In the genomic region with DNA sequence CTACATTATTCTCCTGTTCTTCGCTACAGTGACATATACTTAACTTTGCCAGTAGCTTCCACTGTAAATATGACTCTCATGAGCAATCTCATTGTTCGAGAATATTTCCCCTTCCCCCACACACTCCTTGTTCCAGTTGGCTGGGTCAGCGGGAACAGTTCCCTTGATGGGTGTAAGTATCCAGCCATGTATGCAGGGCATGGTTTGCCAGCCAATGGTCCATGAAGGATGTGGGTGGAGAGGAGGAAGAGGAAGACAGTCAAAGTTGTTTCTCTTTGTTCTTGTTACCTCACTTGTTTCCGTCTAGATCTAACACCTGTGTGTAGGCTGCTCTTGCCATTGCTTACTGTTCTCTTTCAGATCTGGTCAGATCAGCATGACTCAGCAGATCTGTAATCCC, we compare ENCODE assay signal across 21 mouse cellular contexts.
A peak's percentile ranks its signal among the peaks of the same experiment; 100 is the strongest.
DNase-seq lines count a peak whose midpoint lies in the region; ATAC-seq and TF ChIP-seq lines count a peak whose summit lies in the region.
"Had no signal": no experiment of that assay in that cellular context is flagged by ENCODE, and none has a peak within 500 bp of the region (broad histone marks: within the 10 kb centered on the region; RNA-seq: fewer than 3 reads in every experiment).

No protein-coding gene starts in this region.

- H3K4me3 ChIP-seq in forebrain, embryonic 11.5 days (ENCODE audit: low read depth, low read length): no peak overlapping the region
- no peak overlapping the region for H3K4me3 ChIP-seq in forebrain, embryonic 10.5 days
- no peak overlapping the region for H3K4me3 ChIP-seq in lung, embryonic 16.5 days (ENCODE audit: low read length)
- no peak overlapping the region for H3K4me3 ChIP-seq in lung, postnatal 0 days (ENCODE audit: low read depth, low read length)
- H3K4me3 ChIP-seq in heart, adult 2 months: no peak overlapping the region
- H3K4me3 ChIP-seq: embryonic facial prominence, embryonic 12.5 days; gastrocnemius, adult 2 months; heart, embryonic 15.5 days; limb, embryonic 12.5 days; liver, embryonic 13.5 days; lung, embryonic 15.5 days had no signal

- H3K36me3 ChIP-seq in forebrain, embryonic 11.5 days (ENCODE audit: control insufficient read depth, insufficient read depth, low read length): no peaks in the 10 kb centered on the region
- no peaks in the 10 kb centered on the region for H3K36me3 ChIP-seq in forebrain, embryonic 10.5 days (replicated peaks)
- H3K36me3 ChIP-seq in lung, embryonic 16.5 days (ENCODE audit: control insufficient read depth, insufficient read depth, low read length): no peaks in the 10 kb centered on the region
- H3K36me3 ChIP-seq in lung, postnatal 0 days (ENCODE audit: insufficient read depth, low read length): no peaks in the 10 kb centered on the region
- no peaks in the 10 kb centered on the region for H3K36me3 ChIP-seq in heart, adult 2 months (ENCODE audit: control insufficient read depth, insufficient read depth, low read length)
- H3K36me3 ChIP-seq: embryonic facial prominence, embryonic 12.5 days; heart, embryonic 15.5 days; limb, embryonic 12.5 days; liver, embryonic 13.5 days; lung, embryonic 15.5 days had no signal

- WGBS in forebrain, embryonic 11.5 days: 83% methylated on average over 4 of the region's 4 CpGs
- WGBS in forebrain, embryonic 10.5 days: 81% methylated on average over 4 of the region's 4 CpGs
- 77% methylated on average over 4 of the region's 4 CpGs for WGBS in lung, embryonic 16.5 days
- 68% methylated on average over 4 of the region's 4 CpGs for WGBS in lung, postnatal 0 days
- WGBS in heart, adult 2 months: 79% methylated on average over 4 of the region's 4 CpGs

- H3K27ac ChIP-seq in forebrain, embryonic 11.5 days (ENCODE audit: low read depth, low read length): no peak overlapping the region
- no peak overlapping the region for H3K27ac ChIP-seq in forebrain, embryonic 10.5 days
- H3K27ac ChIP-seq in lung, embryonic 16.5 days (ENCODE audit: low read length): no peak overlapping the region
- H3K27ac ChIP-seq in lung, postnatal 0 days (ENCODE audit: low read length): no peak overlapping the region
- no peak overlapping the region for H3K27ac ChIP-seq in heart, adult 2 months
- H3K27ac ChIP-seq: embryonic facial prominence, embryonic 12.5 days; gastrocnemius, adult 2 months; heart, embryonic 15.5 days; limb, embryonic 12.5 days; liver, embryonic 13.5 days; lung, embryonic 15.5 days had no signal

- H3K79me2 ChIP-seq in heart, adult 2 months (replicated peaks; ENCODE audit: control insufficient read depth, insufficient read depth, low read length): no peaks in the 10 kb centered on the region

- intact Hi-C loops in heart, adult 2 months (cut with DNase I): no loop called here

- H3K4me1 ChIP-seq in forebrain, embryonic 11.5 days (replicated peaks; ENCODE audit: control insufficient read depth, insufficient read depth, low read length): no peaks in the 10 kb centered on the region; the same call in 1 of the 2 replicates
- peaks cover 23% of the 10 kb centered on the region for H3K4me1 ChIP-seq in forebrain, embryonic 10.5 days
- H3K4me1 ChIP-seq in lung, embryonic 16.5 days (replicated peaks; ENCODE audit: control insufficient read depth, insufficient read depth, low read length): no peaks in the 10 kb centered on the region
- no peaks in the 10 kb centered on the region for H3K4me1 ChIP-seq in lung, postnatal 0 days (ENCODE audit: insufficient read depth, low read depth, low read length)
- H3K4me1 ChIP-seq in heart, adult 2 months (ENCODE audit: control insufficient read depth, insufficient read depth, low read length): no peaks in the 10 kb centered on the region
- H3K4me1 ChIP-seq: heart, embryonic 15.5 days; limb, embryonic 12.5 days; liver, embryonic 13.5 days; lung, embryonic 15.5 days had no signal

- H3K4me2 ChIP-seq in forebrain, embryonic 11.5 days (ENCODE audit: low read depth, low read length, severe bottlenecking): no peak overlapping the region
- no peak overlapping the region for H3K4me2 ChIP-seq in lung, embryonic 16.5 days (ENCODE audit: low read depth, low read length)
- H3K4me2 ChIP-seq in lung, postnatal 0 days (replicated peaks; ENCODE audit: low read depth, low read length): no peak overlapping the region
- H3K4me2 ChIP-seq: embryonic facial prominence, embryonic 12.5 days; heart, embryonic 15.5 days; limb, embryonic 12.5 days; liver, embryonic 13.5 days; lung, embryonic 15.5 days had no signal

- peak; percentile 28; the same call in 1 of the 2 replicates for ATAC-seq in forebrain, embryonic 11.5 days (replicated peaks; ENCODE audit: low FRiP score)
- ATAC-seq in lung, embryonic 16.5 days (ENCODE audit: low read depth): 0 out of 2 replicates have a peak, but pooled peaks have one; percentile 10
- no peak for ATAC-seq in lung, postnatal 0 days
- ATAC-seq in frontal cortex, adult (ENCODE audit: low TSS enrichment): no peak
- ATAC-seq: activated CD4-positive, CD25-positive, alpha-beta regulatory T cell, adult 4 months; intestine, postnatal 0 days had no signal

- TF ChIP-seq EP300 in lung, postnatal 0 days (IDR thresholded peaks at IDR 0.05): no peak
- TF ChIP-seq EP300 in heart, adult 2 months (IDR thresholded peaks at IDR 0.05; ENCODE audit: insufficient read depth, low read depth, low read length): no peak

- no peaks in the 10 kb centered on the region for H3K9me3 ChIP-seq in forebrain, embryonic 11.5 days (ENCODE audit: control insufficient read depth, low read length)
- no peaks in the 10 kb centered on the region for H3K9me3 ChIP-seq in forebrain, embryonic 10.5 days
- no peaks in the 10 kb centered on the region for H3K9me3 ChIP-seq in lung, embryonic 16.5 days (ENCODE audit: control insufficient read depth, low read length)
- no peaks in the 10 kb centered on the region for H3K9me3 ChIP-seq in lung, postnatal 0 days (ENCODE audit: low read length)
- H3K9me3 ChIP-seq: embryonic facial prominence, embryonic 12.5 days; heart, embryonic 15.5 days; limb, embryonic 12.5 days; liver, embryonic 13.5 days; lung, embryonic 15.5 days had no signal

- no peak for TF ChIP-seq CTCF in lung, postnatal 0 days (IDR thresholded peaks at IDR 0.05)
- no peak for TF ChIP-seq CTCF in heart, adult 2 months (IDR thresholded peaks at IDR 0.05)

- no peak for TF ChIP-seq POLR2A in heart, adult 2 months (IDR thresholded peaks at IDR 0.05; ENCODE audit: insufficient read depth, low read depth, low read length)

- H3K9ac ChIP-seq in forebrain, embryonic 11.5 days (ENCODE audit: low read length): no peak overlapping the region
- no peak overlapping the region for H3K9ac ChIP-seq in lung, embryonic 16.5 days (ENCODE audit: low read length)
- no peak overlapping the region for H3K9ac ChIP-seq in lung, postnatal 0 days (replicated peaks; ENCODE audit: low read depth)
- no peak overlapping the region for H3K9ac ChIP-seq in heart, adult 2 months (ENCODE audit: low read depth, low read length)
- H3K9ac ChIP-seq: embryonic facial prominence, embryonic 12.5 days; forebrain, postnatal 0 days; heart, embryonic 15.5 days; limb, embryonic 12.5 days; liver, embryonic 13.5 days; lung, embryonic 15.5 days had no signal

- DNase-seq in forebrain, embryonic 11.5 days (ENCODE audit: low spot score): no peak
- DNase-seq in forebrain, embryonic 10.5 days (ENCODE audit: extremely low spot score, low spot score): no peak
- DNase-seq in lung, postnatal 0 days (ENCODE audit: low spot score): no peak
- peak; percentile 4 for DNase-seq in ES-CJ7 (ENCODE audit: low read depth, low spot score)
- peak; percentile 9 to 13 for DNase-seq in kidney, postnatal 4 days
- DNase-seq in heart, adult 2 months: no peak
- DNase-seq: adrenal gland, postnatal 25 days; cerebellum, adult 2 months; gastrocnemius, adult 2 months; heart, adult 18-20 months; liver, embryonic 13.5 days; thymus, postnatal 4 days had no signal

- H3K27me3 ChIP-seq in forebrain, embryonic 11.5 days (ENCODE audit: control insufficient read depth, insufficient read depth, low read length): no peaks in the 10 kb centered on the region
- H3K27me3 ChIP-seq in forebrain, embryonic 10.5 days (ENCODE audit: poor library complexity, severe bottlenecking): no peaks in the 10 kb centered on the region
- H3K27me3 ChIP-seq in lung, embryonic 16.5 days (ENCODE audit: control insufficient read depth, insufficient read depth, low read depth, low read length): no peaks in the 10 kb centered on the region
- H3K27me3 ChIP-seq in lung, postnatal 0 days (replicated peaks; ENCODE audit: insufficient read depth, low read length): no peaks in the 10 kb centered on the region
- H3K27me3 ChIP-seq in heart, adult 2 months (ENCODE audit: control insufficient read depth, insufficient read depth, low read length): no peaks in the 10 kb centered on the region; the same call in 1 of the 2 replicates
- H3K27me3 ChIP-seq: embryonic facial prominence, embryonic 12.5 days; heart, embryonic 15.5 days; limb, embryonic 12.5 days; liver, embryonic 13.5 days; lung, embryonic 15.5 days had no signal

Comparison
In these comparisons a context has a peak if more than half of its experiments do, and no peak if none do; other contexts are left out.
1. ATAC-seq: peak in forebrain, embryonic 11.5 days (single experiment) and lung, embryonic 16.5 days (single experiment); none in lung, postnatal 0 days (single experiment) and frontal cortex, adult (single experiment).
2. DNase-seq: peak in ES-CJ7 (single experiment) and kidney, postnatal 4 days (2 of 2); none in forebrain, embryonic 11.5 days (single experiment), forebrain, embryonic 10.5 days (single experiment), lung, postnatal 0 days (single experiment) and heart, adult 2 months (0 of 2).